Mouse (Mus musculus) mature B cell (primary cell): Measurements from ENCODE around the gene Dohh.

ENCODE experiments used
- in situ Hi-C: fragments of 300-500 bp; cut with MboI; formaldehyde crosslinking; loops from 2 replicates; pipeline ENCODE4 v1.14.3; 2019

Gene Dohh

DNA sequence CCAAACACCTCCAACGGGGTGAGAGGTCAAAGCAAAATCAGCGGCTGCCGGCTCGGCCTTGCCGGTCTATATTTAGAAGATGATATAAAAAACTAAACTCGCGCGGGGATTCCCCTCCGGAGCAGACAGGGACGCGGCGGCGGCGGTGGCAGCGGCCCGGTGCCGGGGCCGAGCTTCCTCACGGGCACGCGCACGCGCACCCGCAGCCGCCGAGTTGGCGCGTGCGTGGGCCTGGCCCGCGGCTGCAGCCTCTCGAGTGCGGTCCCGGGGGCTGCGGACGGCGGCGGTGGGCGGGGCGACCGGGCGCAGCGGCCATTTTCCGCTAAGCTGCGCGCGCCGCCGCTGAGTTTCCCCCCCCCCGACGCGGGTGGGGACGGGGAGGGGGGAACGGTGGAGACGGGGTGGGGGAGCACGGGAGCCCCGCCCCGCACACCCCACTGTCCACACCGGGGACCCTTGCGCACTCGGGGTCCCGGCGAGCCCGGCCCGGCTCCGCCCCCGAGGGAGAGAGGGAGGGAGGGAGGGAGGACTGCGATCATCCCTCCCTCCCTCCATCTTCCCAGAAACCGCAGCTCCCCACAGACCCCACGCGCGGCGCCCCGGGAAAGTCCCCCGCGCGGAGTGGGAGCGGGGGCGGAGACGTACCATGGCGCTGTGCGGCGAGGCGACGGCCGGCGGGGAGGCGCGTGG lies 46.1 kb downstream of the Dohh start:
- in situ Hi-C loops, result no loop called here

DNA sequence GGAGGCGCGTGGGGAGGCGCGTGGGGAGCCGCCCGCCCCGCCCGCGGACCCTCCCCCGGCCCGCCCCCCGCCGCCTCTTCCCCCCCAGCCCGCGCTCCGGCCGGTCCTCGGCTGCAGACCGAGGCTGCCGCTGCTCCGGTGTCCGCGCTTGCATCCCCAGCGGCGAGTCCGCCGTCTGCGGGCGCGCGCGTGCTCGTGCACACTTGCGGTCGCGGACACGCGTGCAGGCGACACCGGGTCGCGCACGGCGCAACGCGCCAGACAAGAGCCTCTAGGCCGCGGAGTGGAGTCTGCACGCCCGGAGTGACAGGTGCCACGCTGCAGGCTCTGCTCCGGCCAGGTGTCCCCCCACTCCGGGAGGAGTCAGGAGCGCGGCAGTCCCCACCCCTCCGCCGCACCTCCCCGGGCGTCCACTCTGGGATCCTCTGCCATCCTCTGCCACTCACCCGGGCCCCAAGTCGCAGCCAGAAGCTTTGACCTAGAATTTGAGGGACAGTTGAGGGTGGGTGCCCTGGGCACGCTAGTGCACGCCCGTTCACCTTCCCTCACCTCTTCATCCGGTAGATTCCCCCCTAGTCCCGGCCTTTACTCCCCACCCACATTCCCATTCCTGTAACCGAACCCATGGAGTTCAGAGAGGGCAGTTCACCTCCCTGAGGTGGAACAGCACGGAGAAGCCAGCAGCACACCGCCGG lies 46.8 kb downstream of the Dohh start:
- in situ Hi-C loops, result no loop called here

DNA sequence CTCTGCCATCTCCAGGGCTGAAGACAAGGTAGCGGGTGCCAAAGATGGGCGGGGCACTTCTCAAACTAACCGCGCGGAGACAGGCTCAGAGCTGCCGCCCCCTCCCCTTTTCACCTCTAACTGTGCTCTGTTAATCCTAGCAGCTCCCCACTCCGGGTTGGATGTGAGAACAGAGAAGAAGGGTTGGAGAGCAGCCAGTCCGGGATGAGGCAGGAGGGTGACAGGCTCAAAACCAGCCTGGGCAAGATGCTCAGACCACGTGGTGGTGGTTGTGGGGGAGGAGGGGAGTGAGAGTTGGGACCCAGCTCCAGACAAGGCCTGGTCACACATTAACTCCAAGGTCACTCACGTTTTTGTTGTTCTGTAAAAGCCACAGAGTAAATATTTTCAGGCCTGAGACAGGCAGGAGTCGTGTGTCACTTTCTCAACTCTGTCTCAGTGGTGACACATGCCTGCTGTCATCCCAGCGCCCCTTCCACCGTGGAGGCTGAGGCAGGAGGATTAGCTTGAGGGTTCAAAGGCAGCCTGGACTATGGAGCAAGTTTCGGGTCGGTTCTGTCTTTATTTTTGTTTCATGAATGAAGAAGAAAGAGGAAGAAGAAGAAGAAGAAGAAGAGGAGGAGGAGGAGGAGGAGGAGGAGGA lies 47.4 kb downstream of the Dohh start:
- in situ Hi-C loops, result no loop called here

DNA sequence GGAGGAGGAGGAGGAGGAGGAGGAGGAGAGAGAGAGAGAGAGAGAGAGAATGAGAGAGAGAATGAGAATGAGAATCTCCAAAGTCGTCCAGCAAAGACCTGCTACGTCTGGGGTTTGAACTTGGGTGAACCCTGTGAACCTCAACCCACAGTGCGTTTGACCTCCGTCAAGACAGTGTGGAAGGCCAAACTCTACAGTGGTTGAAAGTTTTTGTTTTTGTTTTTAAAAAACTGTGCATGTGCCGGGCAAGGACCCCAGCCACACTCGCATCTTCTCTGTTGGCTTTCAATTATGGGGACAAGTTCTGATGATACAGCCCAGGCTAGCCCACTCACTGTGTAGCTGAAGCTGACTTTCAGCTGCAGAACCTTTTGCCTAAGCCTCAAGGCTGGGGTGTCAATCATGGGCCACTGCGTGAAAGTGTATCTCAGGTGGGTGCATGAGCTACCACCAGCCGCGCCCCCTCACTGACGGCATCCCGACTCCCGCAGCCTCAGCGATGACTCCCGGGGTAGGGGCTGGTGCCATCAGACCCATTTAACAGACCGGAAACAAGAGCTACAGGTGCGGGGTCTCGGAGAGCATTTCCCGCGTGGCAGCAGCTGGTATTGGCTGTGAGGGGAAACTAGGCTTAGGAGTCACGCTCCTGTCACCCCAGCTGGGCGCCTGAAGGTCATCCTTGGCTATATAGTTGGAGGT lies 48.1 kb downstream of the Dohh start:
- in situ Hi-C loops, result no loop called here

DNA sequence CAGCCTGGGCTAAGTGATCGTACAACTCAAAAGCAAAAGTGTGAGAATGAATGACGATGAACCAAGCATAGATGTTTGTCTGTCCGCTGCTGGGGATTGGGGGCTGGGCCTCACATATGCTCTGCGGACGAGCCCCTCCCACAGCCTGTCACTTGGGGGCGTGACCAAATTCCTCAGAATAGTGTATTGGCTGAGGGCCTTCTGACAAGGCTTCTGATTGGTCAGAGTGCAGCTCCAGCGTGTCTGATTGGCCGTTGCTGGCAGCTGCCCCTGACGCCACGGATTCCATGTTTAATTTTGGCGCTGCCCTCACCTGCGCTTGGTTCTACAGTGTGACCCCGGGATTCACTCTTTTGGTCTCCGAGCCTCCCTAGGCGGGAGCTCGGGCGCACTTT lies 48.6 kb downstream of the Dohh start:
- in situ Hi-C loops, result no loop called here

DNA sequence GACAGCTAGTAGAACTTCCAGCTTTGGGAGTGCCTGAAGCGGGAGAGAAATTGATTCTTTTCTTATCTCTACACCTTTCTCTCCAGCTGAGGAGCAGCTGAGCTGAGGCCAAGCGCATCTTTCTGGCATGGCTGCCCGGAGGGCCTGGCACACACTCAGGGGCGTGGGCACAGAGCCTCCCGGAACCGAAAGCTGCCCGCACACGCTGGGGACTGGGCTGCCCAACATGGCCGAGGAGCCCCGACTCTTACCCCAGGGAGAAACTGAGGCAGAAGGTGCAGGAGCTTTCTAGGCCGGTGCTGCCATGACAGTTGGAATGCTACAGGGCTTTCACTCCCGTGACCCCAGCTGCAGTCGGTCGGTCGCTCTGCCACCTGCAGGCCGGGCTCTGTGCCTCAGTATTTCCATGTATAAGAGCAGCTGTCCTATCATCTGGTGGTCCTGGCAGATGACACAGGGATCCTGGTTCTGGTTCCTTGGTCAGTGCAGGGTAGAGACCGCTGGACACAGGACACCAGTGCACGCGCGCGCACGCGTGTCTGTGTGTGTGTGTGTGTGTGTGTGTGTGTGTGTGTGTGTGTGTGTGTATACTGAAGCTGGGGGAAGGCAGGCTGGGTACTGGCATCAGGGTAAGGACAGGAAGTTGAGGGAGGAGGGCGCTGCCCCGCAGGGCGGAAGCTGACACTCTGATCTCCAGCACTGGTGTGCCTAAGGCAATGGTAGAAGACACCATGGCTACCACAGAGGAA lies 49.5 kb downstream of the Dohh start:
- in situ Hi-C loops, result no loop called here

DNA sequence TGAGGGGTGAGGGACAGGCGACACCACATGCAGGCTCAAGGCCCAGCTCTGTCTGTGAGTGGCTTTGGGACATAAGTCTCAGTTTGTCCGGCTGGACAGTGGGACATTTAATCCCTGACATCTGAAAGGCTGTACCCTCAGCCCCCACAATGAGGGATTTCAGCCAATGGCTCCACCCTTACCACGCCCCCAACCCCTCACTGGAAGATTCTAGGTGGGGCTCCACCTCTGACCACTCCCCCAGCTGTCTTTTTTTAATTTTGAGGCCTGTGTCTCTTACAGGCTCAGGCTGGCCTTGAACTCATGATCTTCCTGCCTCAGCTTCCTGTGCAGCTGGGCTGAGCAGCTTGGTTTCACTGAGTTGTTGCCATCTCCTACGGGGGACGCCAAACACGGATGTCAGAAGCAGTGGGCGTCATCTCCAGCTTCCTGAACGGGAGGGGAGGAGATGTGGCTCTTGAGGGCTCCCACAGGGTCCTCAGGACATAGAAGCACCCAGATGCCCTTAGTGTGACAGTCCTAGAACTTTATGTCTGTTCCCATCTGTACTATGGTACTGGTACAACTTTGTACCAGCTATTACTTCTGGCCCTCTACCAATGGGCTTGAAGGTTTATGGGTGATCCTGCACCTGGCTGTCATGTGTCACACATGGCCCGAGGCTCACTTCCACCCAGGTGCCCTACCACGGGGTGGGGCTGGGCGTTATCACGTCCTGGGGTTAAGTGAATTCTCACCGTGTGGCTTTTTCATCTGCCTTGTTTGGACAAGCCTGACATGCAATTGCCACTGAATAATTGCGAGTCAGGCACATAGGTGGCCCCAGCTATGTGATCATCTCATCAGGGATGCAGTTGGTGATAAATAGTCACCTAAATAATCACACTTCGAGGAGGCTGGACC lies 50.4 kb downstream of the Dohh start:
- in situ Hi-C loops, result no loop called here

DNA sequence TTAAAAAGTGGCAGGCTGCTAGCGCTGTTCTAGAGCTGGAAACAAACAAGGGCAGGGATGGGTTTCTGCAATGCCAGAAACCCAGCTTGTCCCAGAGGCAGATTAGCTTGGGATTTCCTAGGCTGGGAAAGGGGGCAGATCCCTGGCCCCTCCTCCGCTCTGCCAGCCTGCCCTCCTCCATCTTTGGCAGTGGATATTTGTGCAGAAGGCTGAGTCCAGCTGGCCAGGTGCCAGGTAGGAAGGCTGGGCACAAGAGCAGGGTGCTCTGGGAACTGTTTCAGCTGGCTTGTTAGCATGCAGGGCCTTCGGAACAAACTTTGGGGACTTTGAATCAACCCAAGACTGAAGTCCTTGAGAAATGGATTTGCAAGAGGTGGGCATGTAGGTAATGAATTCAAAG lies 51.2 kb downstream of the Dohh start:
- in situ Hi-C loops, result no loop called here
